Mouse (Mus musculus): ENCODE measurements around the gene Dnah1. TPM values are rescaled to one million over a fixed set of nuclear protein-coding genes. Genes with fewer than 3 reads are reported as not detected.

Gene Dnah1
- total and polyA plus RNA-seq, 2 experiments from 2014 or later, result 2.1 to 9.9 TPM

DNA sequence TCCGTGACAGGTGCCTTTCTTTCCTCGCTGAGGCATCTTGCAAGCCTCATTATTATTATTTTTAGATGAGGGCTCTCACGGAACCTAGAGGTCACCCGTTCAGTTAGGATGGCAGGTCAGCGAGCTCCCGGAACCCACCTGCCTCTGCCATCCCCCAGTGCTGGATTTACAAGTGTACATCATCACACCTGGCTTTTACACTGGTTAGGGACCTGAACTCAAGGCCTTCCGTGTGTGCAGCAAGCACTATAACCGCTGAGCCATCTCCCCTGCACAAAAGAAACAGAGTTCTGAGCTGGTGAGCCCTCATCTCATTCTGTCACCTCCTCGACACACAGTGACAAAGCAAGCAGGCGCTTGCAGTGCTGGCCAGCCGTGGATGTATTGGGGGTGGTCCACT, 2.5 kb downstream of the Dnah1 start:
- 89% methylated on average over 11 of the region's 11 CpGs for WGBS
- Histone ChIP-seq H3K9me3 (ENCODE audit: low read length) (no peaks in the 10 kb centered on the region), H3K4me2 (ENCODE audit: low read depth, low read length) (no peak overlapping the region)

DNA sequence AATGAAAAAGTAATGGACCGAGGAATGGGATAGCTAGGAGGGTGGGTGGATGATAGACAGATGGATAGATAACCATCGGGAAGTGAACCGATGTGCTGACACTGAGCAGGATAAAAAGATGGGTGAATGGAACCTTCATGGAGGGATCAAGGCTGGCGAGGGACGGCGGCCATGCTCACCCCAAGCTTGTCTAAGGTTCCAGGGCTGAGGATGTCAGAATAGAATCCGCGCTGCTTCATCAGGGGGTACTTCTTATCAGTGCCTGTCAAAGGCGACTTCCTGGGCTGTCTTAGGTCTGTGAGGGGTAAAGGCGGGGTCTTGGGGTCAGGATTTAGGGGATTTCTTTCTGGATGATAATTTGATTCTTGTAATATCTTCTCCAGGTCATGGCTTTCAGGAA, 4.2 kb downstream of the Dnah1 start:
- DNase-seq (ENCODE audit: low spot score), result no peak
- no peak for ATAC-seq
- H3K27ac ChIP-seq, result no peak overlapping the region
- no peak for TF ChIP-seq CTCF (IDR thresholded peaks at IDR 0.05; ENCODE audit: low read depth)
- no peak overlapping the region for H3K4me2 ChIP-seq (ENCODE audit: low read depth, low read length)
- H3K4me1 ChIP-seq (ENCODE audit: insufficient read depth, low read length), result no peaks in the 10 kb centered on the region
- 90% methylated on average over 10 of the region's 10 CpGs for WGBS
- H3K4me3 ChIP-seq (ENCODE audit: low read length), result no peak overlapping the region
- H3K9me3 ChIP-seq (ENCODE audit: low read length), result no peaks in the 10 kb centered on the region
- H3K36me3 ChIP-seq (ENCODE audit: insufficient read depth, low read length), result no peaks in the 10 kb centered on the region
- H3K27me3 ChIP-seq (ENCODE audit: insufficient read depth, low read length), result no peaks in the 10 kb centered on the region
- no peak overlapping the region for H3K9ac ChIP-seq (replicated peaks; ENCODE audit: low read length)

More for the DNA sequence above, 2.5 kb downstream of the Dnah1 start:
- H3K4me3 ChIP-seq (ENCODE audit: low read length), result no peak overlapping the region
- no peak for TF ChIP-seq CTCF (IDR thresholded peaks at IDR 0.05; ENCODE audit: low read depth)
- H3K9ac ChIP-seq (replicated peaks; ENCODE audit: low read length), result no peak overlapping the region
- H3K27me3 ChIP-seq (ENCODE audit: insufficient read depth, low read length), result no peaks in the 10 kb centered on the region
- H3K27ac ChIP-seq, result no peak overlapping the region
- DNase-seq (ENCODE audit: low spot score), result no peak
- no peaks in the 10 kb centered on the region for H3K36me3 ChIP-seq (ENCODE audit: insufficient read depth, low read length)
- H3K4me1 ChIP-seq (ENCODE audit: insufficient read depth, low read length), result no peaks in the 10 kb centered on the region
- no peak for ATAC-seq

DNA sequence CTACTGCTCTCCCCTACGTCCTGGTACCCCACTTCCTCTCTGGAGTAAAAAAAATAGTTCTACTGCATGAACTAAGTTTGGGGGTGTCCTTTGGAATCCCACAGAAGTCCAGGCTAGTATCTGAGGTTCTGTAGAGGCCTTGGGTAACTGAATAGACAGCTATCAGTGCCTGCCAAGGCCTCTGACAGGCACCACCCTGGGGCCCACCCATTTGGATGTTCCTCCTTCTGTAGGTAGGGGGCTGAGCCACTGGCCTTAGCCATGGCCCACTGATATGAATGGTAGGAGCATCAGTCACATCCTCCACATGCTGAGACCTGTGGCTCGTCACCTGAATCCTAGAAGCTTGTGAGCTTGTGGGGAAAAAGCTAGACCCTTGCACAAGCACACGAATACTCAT, 5.9 kb downstream of the Dnah1 start:
- no peak for TF ChIP-seq CTCF (IDR thresholded peaks at IDR 0.05; ENCODE audit: low read depth)
- ATAC-seq, result no peak
- H3K27ac ChIP-seq, result no peak overlapping the region
- no peaks in the 10 kb centered on the region for H3K36me3 ChIP-seq (ENCODE audit: insufficient read depth, low read length)
- no peaks in the 10 kb centered on the region for H3K27me3 ChIP-seq (ENCODE audit: insufficient read depth, low read length)
- H3K4me1 ChIP-seq (ENCODE audit: insufficient read depth, low read length), result no peaks in the 10 kb centered on the region
- WGBS, result 73% methylated on average over 3 of the region's 3 CpGs
- no peak overlapping the region for H3K4me2 ChIP-seq (ENCODE audit: low read depth, low read length)
- no peak overlapping the region for H3K9ac ChIP-seq (replicated peaks; ENCODE audit: low read length)
- no peak overlapping the region for H3K4me3 ChIP-seq (ENCODE audit: low read length)
- no peak for DNase-seq (ENCODE audit: low spot score)
- H3K9me3 ChIP-seq (ENCODE audit: low read length), result no peaks in the 10 kb centered on the region

DNA sequence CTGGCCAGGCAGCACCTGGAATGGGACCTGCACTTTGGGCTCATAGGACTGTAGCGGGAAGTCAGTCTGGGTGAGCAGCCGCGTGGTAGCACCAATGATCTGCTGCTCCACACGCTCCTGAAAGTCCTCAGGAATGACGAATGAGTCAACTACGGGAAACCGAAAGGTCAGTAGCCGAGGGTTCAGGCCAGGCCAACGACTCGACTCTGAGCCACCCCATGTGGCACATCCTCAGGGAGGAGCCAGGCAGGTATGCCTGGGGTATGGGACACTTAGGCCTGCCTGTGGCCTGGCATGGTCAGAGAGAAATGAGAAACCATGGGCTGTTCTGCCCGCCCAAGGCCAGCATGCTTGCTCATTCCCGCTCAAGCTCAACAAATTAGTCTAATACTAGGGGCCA, 7.1 kb downstream of the Dnah1 start:
- no peaks in the 10 kb centered on the region for H3K9me3 ChIP-seq (ENCODE audit: low read length)
- no peak overlapping the region for H3K4me3 ChIP-seq (ENCODE audit: low read length)
- H3K4me2 ChIP-seq (ENCODE audit: low read depth, low read length), result no peak overlapping the region
- no peaks in the 10 kb centered on the region for H3K27me3 ChIP-seq (ENCODE audit: insufficient read depth, low read length)
- no peak overlapping the region for H3K27ac ChIP-seq
- H3K4me1 ChIP-seq (ENCODE audit: insufficient read depth, low read length), result no peaks in the 10 kb centered on the region
- no peak for TF ChIP-seq CTCF (IDR thresholded peaks at IDR 0.05; ENCODE audit: low read depth)
- 85% methylated on average over 12 of the region's 12 CpGs for WGBS
- DNase-seq (ENCODE audit: low spot score) (no peak), ATAC-seq (no peak)
- no peaks in the 10 kb centered on the region for H3K36me3 ChIP-seq (ENCODE audit: insufficient read depth, low read length)
- no peak overlapping the region for H3K9ac ChIP-seq (replicated peaks; ENCODE audit: low read length)

DNA sequence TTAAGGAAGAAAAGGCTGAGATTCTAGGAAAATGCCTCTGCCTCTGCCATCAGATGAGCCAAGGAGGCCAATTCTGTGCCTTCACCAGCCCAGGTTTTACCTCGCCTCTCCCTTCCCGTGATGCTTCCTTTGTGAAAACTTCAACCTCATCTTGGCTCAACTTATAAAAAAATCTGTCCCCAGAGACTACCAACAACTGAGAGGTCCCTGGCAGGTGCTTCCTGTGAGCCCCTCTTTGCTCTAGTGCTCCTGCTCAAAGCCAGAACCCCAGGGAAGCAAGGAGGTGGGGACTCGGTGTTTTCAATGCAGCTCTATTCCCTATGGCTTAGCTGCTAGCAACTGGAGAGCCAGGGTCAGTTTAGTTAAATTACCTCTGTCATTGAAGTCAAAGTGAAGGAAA, 10.5 kb downstream of the Dnah1 start:
- WGBS, result 36% methylated on average over 3 of the region's 3 CpGs
- TF ChIP-seq CTCF (IDR thresholded peaks at IDR 0.05; ENCODE audit: low read depth), result no peak
- no peak overlapping the region for H3K9ac ChIP-seq (replicated peaks; ENCODE audit: low read length)
- H3K4me1 ChIP-seq (ENCODE audit: insufficient read depth, low read length), result no peaks in the 10 kb centered on the region
- no peaks in the 10 kb centered on the region for H3K27me3 ChIP-seq (ENCODE audit: insufficient read depth, low read length)
- DNase-seq (ENCODE audit: low spot score), result no peak
- no peak overlapping the region for H3K4me3 ChIP-seq (ENCODE audit: low read length)
- no peaks in the 10 kb centered on the region for H3K9me3 ChIP-seq (ENCODE audit: low read length)
- H3K4me2 ChIP-seq (ENCODE audit: low read depth, low read length), result no peak overlapping the region
- no peaks in the 10 kb centered on the region for H3K36me3 ChIP-seq (ENCODE audit: insufficient read depth, low read length)
- H3K27ac ChIP-seq, result no peak overlapping the region
- ATAC-seq, result no peak

DNA sequence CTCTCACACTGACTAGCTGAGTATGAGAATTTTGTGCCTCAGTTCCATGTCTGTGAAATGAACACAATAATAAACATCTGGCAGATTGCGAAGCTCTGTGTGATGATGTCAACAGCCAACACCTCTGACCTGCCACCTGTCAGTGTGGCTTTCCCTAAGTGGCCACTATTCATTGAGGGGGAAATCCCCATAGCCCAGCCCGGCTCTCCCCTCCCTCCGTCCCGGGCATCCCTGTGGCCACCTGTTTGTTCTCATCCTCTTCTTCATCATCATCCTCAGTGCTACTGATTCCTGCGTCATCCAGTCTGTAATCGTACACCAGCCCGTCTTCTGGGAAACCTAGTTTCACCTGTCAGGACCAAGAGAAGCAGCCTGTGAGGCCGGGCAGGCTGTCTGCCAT, 38.0 kb downstream of the Dnah1 start:
- no peak overlapping the region for H3K4me2 ChIP-seq (ENCODE audit: low read depth, low read length)
- no peak for TF ChIP-seq CTCF (IDR thresholded peaks at IDR 0.05; ENCODE audit: low read depth)
- 92% methylated on average over 8 of the region's 8 CpGs for WGBS
- H3K36me3 ChIP-seq (ENCODE audit: insufficient read depth, low read length), result no peaks in the 10 kb centered on the region
- H3K27me3 ChIP-seq (ENCODE audit: insufficient read depth, low read length), result no peaks in the 10 kb centered on the region
- no peak for ATAC-seq
- DNase-seq (ENCODE audit: low spot score), result no peak
- H3K4me3 ChIP-seq (ENCODE audit: low read length), result no peak overlapping the region
- no peak overlapping the region for H3K9ac ChIP-seq (replicated peaks; ENCODE audit: low read length)
- no peaks in the 10 kb centered on the region for H3K4me1 ChIP-seq (ENCODE audit: insufficient read depth, low read length)
- H3K9me3 ChIP-seq (ENCODE audit: low read length), result no peaks in the 10 kb centered on the region
- H3K27ac ChIP-seq, result no peak overlapping the region

DNA sequence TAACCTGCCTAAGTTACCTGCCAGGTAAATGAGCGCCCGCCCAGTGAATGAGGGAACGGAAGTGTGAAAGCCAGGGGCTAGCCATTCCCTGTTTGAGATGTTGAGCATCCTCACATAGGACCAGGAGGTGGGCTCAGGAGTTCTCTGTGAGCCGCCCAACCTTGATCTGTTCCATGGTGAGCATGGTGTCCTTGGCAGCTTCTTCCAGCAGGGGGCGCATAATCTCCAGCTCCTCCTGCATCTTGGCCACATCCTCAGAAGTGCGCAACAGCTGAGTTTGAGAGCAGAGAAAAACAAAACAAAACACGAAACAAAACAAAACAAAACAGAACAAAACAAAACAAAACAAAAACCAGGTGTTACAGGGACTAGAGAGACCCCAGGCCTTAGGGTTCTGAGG, 51.5 kb downstream of the Dnah1 start:
- Histone ChIP-seq H3K4me3 (ENCODE audit: low read length) (no peak overlapping the region), H3K36me3 (ENCODE audit: insufficient read depth, low read length) (no peaks in the 10 kb centered on the region), H3K4me1 (ENCODE audit: insufficient read depth, low read length) (peaks cover 25% of the 10 kb centered on the region), H3K27me3 (ENCODE audit: insufficient read depth, low read length) (no peaks in the 10 kb centered on the region), H3K9ac (replicated peaks; ENCODE audit: low read length) (no peak overlapping the region), H3K9me3 (ENCODE audit: low read length) (no peaks in the 10 kb centered on the region), H3K27ac (no peak overlapping the region), H3K4me2 (ENCODE audit: low read depth, low read length) (no peak overlapping the region)
- TF ChIP-seq CTCF (IDR thresholded peaks at IDR 0.05; ENCODE audit: low read depth), result peak; percentile 93
- WGBS, result 27% methylated on average over 7 of the region's 7 CpGs
- ATAC-seq (0 out of 2 replicates have a peak, but pooled peaks have one; percentile 41), DNase-seq (ENCODE audit: low spot score) (peak; percentile 83)
